Mouse (Mus musculus): ENCODE results near the gene Gm10518. TPM values are rescaled to one million over a fixed set of nuclear protein-coding genes. Genes with fewer than 3 reads are reported as not detected.

The Gm10518 gene
- total RNA-seq, 2 experiments from 2014 or later: not detected

DNA sequence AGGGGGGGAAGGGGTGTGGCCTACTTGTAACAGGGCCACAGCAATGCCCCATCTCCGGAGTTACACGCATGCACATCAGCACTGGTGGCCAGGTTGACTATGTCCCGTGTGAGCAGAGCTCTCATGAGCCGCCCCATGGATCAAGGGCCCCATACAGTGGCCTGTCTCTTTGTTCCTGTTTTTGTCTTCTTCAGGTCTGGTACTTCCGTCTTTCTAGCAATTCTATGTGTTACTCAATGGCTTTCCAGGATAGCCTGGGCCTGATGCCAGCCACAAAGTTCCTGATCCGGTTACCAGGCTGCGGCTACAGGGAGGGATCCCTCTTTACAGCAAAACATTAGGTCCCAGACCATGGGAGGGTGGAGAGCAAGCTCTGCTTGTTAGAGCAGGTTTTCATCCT lies 39.4 kb downstream of the Gm10518 start:
- peak; percentile 79 for DNase-seq
- intact Hi-C loops (cut with DNase I): loop anchor here (10.0 kb wide), 1 partner anchor 198 kb away; no protein-coding TSS in a partner anchor
- no peak for TF ChIP-seq CTCF (IDR thresholded peaks at IDR 0.05)
- Histone ChIP-seq H3K4me3 (no peak overlapping the region), H3K27ac (no peak overlapping the region)

- Histone ChIP-seq H3K27ac (no peak overlapping the region), H3K4me3 (no peak overlapping the region)
- DNase-seq: no peak
- TF ChIP-seq CTCF (IDR thresholded peaks at IDR 0.05): no peak
- intact Hi-C loops (cut with DNase I): loop anchor here (2.0 to 10.0 kb wide), 2 partner anchors 41 to 199 kb away; partner anchors contain the start of genes Ahctf1 and Gm10518
Observed at GRCm38 (mm10) chr1:179843981-179844380, 40.8 kb downstream of the Gm10518 start.

DNA sequence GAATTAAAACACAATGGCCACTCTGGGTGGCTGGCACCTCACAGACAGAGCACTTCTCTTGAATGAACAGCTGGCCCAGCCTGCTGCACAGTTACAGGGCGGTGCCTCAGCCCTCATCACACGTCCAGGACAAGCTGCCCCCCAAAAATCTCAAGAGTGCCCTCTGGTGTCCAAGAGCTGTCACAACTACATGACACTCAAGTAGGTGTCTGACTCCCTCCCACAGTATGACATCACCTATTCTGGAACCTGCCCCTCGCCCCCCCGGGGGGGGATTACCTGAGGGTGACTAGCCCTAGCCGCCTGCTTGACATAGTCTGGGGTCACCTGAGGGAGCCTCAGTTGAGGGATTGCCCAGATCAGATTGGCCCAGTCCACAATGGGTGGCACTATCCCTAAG lies 41.7 kb downstream of the Gm10518 start:
- peak; percentile 81 for DNase-seq

GRCm38 (mm10) chr1:179845832-179846499 lies 42.8 kb downstream of the Gm10518 start:
- TF ChIP-seq CTCF (IDR thresholded peaks at IDR 0.05): no peak
- no peak for DNase-seq
- H3K4me3 ChIP-seq: no peak overlapping the region
- intact Hi-C loops (cut with DNase I): loop anchor here (2.0 to 10.0 kb wide), 2 partner anchors 43 to 201 kb away; partner anchors contain the start of genes Ahctf1 and Gm10518
- H3K27ac ChIP-seq: no peak overlapping the region

More for the DNA sequence above, 41.7 kb downstream of the Gm10518 start:
- intact Hi-C loops (cut with DNase I): loop anchor here (2.0 to 10.0 kb wide), 2 partner anchors 42 to 200 kb away; partner anchors contain the start of genes Ahctf1 and Gm10518
- Histone ChIP-seq H3K4me3 (no peak overlapping the region), H3K27ac (no peak overlapping the region)
- TF ChIP-seq CTCF (IDR thresholded peaks at IDR 0.05): peak; percentile 83

GRCm38 (mm10) chr1:179847173-179847572 lies 44.0 kb downstream of the Gm10518 start:
- Histone ChIP-seq H3K27ac (peak overlapping the region; percentile 86), H3K4me3 (no peak overlapping the region)
- no peak for DNase-seq
- intact Hi-C loops (cut with DNase I): loop anchor here (10.0 kb wide), 1 partner anchor 202 kb away; no protein-coding TSS in a partner anchor
- TF ChIP-seq CTCF (IDR thresholded peaks at IDR 0.05): no peak

GRCm38 (mm10) chr1:179847759-179848389 lies 44.7 kb downstream of the Gm10518 start:
- peak overlapping the region; percentile 69 for H3K4me3 ChIP-seq
- intact Hi-C loops (cut with DNase I): loop anchor here (10.0 kb wide), 1 partner anchor 203 kb away; no protein-coding TSS in a partner anchor
- peak; percentile 89 for DNase-seq
- peak; percentile 88 for TF ChIP-seq CTCF (IDR thresholded peaks at IDR 0.05)
- peak overlapping the region; percentile 86 for H3K27ac ChIP-seq

DNA sequence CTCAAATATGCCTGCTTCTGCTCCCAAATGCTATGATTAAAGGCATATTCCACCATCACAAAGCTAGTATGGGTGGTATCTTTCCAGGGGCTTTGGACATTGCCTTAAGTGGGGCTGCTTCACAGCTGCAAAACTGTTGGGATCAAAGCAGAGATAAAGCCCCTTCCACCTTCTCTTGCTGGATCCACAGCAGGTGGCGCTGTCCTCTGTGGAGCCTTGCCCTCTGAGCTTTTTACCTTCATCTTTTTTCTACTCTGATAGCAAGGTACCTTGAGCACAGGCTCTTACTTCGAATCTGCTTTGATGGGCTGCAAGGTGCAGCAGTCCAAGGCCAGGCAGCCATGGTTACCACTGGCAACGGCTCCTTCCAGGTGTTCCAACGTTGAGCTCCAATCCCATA lies 50.2 kb downstream of the Gm10518 start:
- H3K4me3 ChIP-seq: no peak overlapping the region
- peak overlapping the region; percentile 82 for H3K27ac ChIP-seq
- TF ChIP-seq CTCF (IDR thresholded peaks at IDR 0.05): peak; percentile 67
- DNase-seq: peak; percentile 48
- intact Hi-C loops (cut with DNase I): no loop called here

Other genes with a start within 250 kb of the Gm10518 start
- 10 to 100 TPM; 31.8 to 38.3 TPM for gene Sccpdh, start 135.2 kb upstream of the Gm10518 start, total RNA-seq (2021)
- gene Kif28, start 58.1 kb upstream of the Gm10518 start, total RNA-seq (2021): under 1 TPM in 1 of 2 experiments, not detected in 1; 0.22 TPM
- gene Ahctf1, start 304 bp downstream of the Gm10518 start, total RNA-seq (2021): 10 to 100 TPM; 18.3 to 19.1 TPM
- gene Cdc42bpa, start 157.1 kb downstream of the Gm10518 start, total RNA-seq (2021): 10 to 100 TPM; 25.9 to 27.8 TPM